Comparison of ENCODE assay signal across 12 mouse cellular contexts in the genomic region with DNA sequence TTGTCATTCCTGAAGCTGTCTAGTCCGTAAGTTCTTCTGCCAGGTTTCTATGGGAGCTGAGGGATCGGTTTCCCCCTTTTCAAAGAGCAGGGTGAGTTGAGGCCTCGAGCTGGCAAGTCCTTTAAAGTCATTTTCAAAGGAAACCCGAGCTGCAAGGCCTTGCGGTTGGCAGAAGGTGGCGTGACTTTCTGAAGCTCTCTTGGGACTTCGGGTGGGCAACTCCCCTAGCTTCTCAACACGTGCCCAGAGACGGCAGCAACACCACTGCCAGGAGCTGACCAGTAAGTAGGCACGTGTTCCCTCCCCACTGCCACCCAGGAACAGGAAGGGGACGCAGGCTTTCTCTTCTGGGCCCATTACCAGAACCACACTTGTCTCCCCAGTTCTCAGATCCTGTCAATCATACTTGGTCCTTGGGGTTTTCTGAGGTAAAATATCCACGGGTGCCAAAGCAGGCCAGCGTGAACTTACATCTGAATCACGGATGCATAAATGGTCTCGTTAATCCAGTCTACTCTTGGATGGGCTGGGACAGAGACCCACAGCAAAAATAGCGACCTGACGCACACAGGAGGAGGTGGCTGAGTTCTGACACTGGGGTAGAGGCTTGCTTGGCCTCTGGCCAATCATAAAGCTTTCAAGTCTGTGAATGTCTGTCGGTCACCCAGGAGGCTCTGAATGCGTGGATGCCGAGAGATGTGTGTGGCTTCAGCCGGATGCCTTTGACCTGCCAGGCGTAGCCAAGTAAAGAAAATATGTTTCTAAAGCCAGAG. TPM values are rescaled to one million over a fixed set of nuclear protein-coding genes. Genes with fewer than 3 reads are reported as not detected.
DNase-seq lines count a peak whose midpoint lies in the region; ATAC-seq and TF ChIP-seq lines count a peak whose summit lies in the region.
"Had no signal": no experiment of that assay in that cellular context is flagged by ENCODE, and none has a peak within 500 bp of the region (broad histone marks: within the 10 kb centered on the region; RNA-seq: fewer than 3 reads in every experiment).

No protein-coding gene starts in this region.

- TF ChIP-seq CTCF in stomach, postnatal 0 days (IDR thresholded peaks at IDR 0.05; ENCODE audit: low read depth): no peak

- intact Hi-C loops in gastrocnemius, postnatal 36 days (cut with DNase I): loop anchor here (5.0 kb wide), 2 partner anchors 1303 to 1388 kb away; no protein-coding TSS in a partner anchor
- intact Hi-C loops in gastrocnemius, postnatal 14 days (cut with DNase I; ENCODE audit: low total_unique reads): no loop called here

- no peak overlapping the region for H3K4me2 ChIP-seq in stomach, postnatal 0 days (replicated peaks; ENCODE audit: low read depth)
- H3K4me2 ChIP-seq: limb, embryonic 13.5 days had no signal

- no peak overlapping the region for H3K4me3 ChIP-seq in stomach, postnatal 0 days (ENCODE audit: low read depth, low read length)
- H3K4me3 ChIP-seq: forebrain, embryonic 10.5 days; limb, embryonic 13.5 days had no signal

- peak; percentile 66 for DNase-seq in gastrocnemius, adult 18-20 months (ENCODE audit: low spot score)
- DNase-seq in gastrocnemius, postnatal 36 days: no peak
- peak; percentile 17 for DNase-seq in right cerebral cortex, postnatal 25 days
- no peak for DNase-seq in right cerebral cortex, adult 18-20 months
- DNase-seq in gastrocnemius, postnatal 14 days: peak; percentile 43
- DNase-seq in embryo, embryonic 10 days (ENCODE audit: low spot score): no peak
- DNase-seq in stomach, postnatal 0 days (ENCODE audit: low spot score): no peak

- no peak for TF ChIP-seq EP300 in stomach, postnatal 0 days (optimal IDR thresholded peaks at IDR 0.05)

- H3K27me3 ChIP-seq in stomach, postnatal 0 days (ENCODE audit: control insufficient read depth, insufficient read depth, low read length): no peaks in the 10 kb centered on the region
- H3K27me3 ChIP-seq: limb, embryonic 13.5 days had no signal

- WGBS in stomach, postnatal 0 days: 76% methylated on average over 22 of the region's 22 CpGs

- no peaks in the 10 kb centered on the region; the same call in 1 of the 2 replicates for H3K36me3 ChIP-seq in stomach, postnatal 0 days (ENCODE audit: control insufficient read depth, insufficient read depth, low read length)
- H3K36me3 ChIP-seq: forebrain, embryonic 10.5 days had no signal

- H3K4me1 ChIP-seq in stomach, postnatal 0 days (replicated peaks; ENCODE audit: control insufficient read depth, insufficient read depth): no peaks in the 10 kb centered on the region

- no peaks in the 10 kb centered on the region for H3K9me3 ChIP-seq in stomach, postnatal 0 days (ENCODE audit: control insufficient read depth, low read length)
- H3K9me3 ChIP-seq: forebrain, embryonic 10.5 days had no signal

- H3K9ac ChIP-seq in stomach, postnatal 0 days (ENCODE audit: low read length): no peak overlapping the region
- H3K9ac ChIP-seq: limb, embryonic 13.5 days had no signal

- H3K27ac ChIP-seq in stomach, postnatal 0 days (replicated peaks): no peak overlapping the region
- H3K27ac ChIP-seq: forebrain, embryonic 10.5 days; limb, embryonic 13.5 days had no signal

- no peak for ATAC-seq in stomach, postnatal 0 days (ENCODE audit: low FRiP score, low TSS enrichment)
- ATAC-seq: intestine, embryonic 16.5 days had no signal

RNA-seq across cellular contexts. Expression of a gene that starts 24.2 kb away (rescaled TPM):
- not detected for total RNA-seq in gastrocnemius, adult 18-20 months (2021)
- not detected for total RNA-seq in gastrocnemius, postnatal 36 days (2021)
- not detected for total RNA-seq in gastrocnemius, postnatal 14 days (2021)
- polyA plus RNA-seq in stomach, postnatal 0 days (2015; fragmentation: Nextera tagmentation; extraction: Ambion mirVana): not detected in 2 replicates
- polyA plus RNA-seq: cortical plate, adult 2 months; forebrain, embryonic 10.5 days; intestine, embryonic 16.5 days; limb, embryonic 13.5 days; lung, embryonic 16.5 days had no signal

RNA-seq across cellular contexts. Expression of a gene that starts 24.6 kb away (rescaled TPM):
- total RNA-seq in gastrocnemius, adult 18-20 months (2021): 10 to 100 TPM; 50.6 to 61.2 TPM
- total RNA-seq in gastrocnemius, postnatal 36 days (2021): 10 to 100 TPM; 40.7 to 68.1 TPM
- 10 to 100 TPM; 26.0 to 49.8 TPM for total RNA-seq in gastrocnemius, postnatal 14 days (2021)
- 0.23 and 0.30 TPM in 2 replicates for polyA plus RNA-seq in stomach, postnatal 0 days (2015; fragmentation: Nextera tagmentation; extraction: Ambion mirVana)

RNA-seq across cellular contexts. Expression of a gene that starts 31.9 kb away (rescaled TPM):
- total RNA-seq in gastrocnemius, adult 18-20 months (2021): not detected
- total RNA-seq in gastrocnemius, postnatal 36 days (2021): not detected
- total RNA-seq in gastrocnemius, postnatal 14 days (2021): not detected
- not detected in 2 replicates for polyA plus RNA-seq in stomach, postnatal 0 days (2015; fragmentation: Nextera tagmentation; extraction: Ambion mirVana)
- polyA plus RNA-seq: forebrain, embryonic 10.5 days; intestine, embryonic 16.5 days; limb, embryonic 13.5 days; lung, embryonic 16.5 days had no signal

Comparison
In these comparisons a context has a peak if more than half of its experiments do, and no peak if none do; other contexts are left out.
1. DNase-seq: peak in gastrocnemius, adult 18-20 months (single experiment), right cerebral cortex, postnatal 25 days (single experiment) and gastrocnemius, postnatal 14 days (single experiment); none in gastrocnemius, postnatal 36 days (0 of 2), right cerebral cortex, adult 18-20 months (single experiment), embryo, embryonic 10 days (single experiment) and stomach, postnatal 0 days (single experiment).